Mouse (Mus musculus) heart, embryonic 14.5 days (tissue): ENCODE data around the gene Snu13. TPM values are rescaled to one million over a fixed set of nuclear protein-coding genes. Genes with fewer than 3 reads are reported as not detected.
A peak's percentile ranks its signal among the peaks of the same experiment; 100 is the strongest.

ENCODE experiments used
- ATAC-seq: fragments of 200-750 bp; cut with Nextera tagmentation; 2 replicates; pipeline ENCODE4 v1.8.0; 2017; ENCODE audit warnings: low read depth, moderate TSS enrichment; ENCODE audit not compliant: insufficient number of reproducible peaks, insufficient read depth, low FRiP score
- H3K27ac ChIP-seq, 2 experiments: fragments of 200-500 bp in 1 of 2; fragments of 300-500 bp in 1 of 2; sonication (generic) in 1 of 2; replicated peaks in 1 of 2; 2 replicates each; pipeline ENCODE4 v1.5.1; 2012 to 2014; ENCODE audit warnings: low read depth in 2 of 2, low read length in 2 of 2, control low read depth in 1 of 2, mild to moderate bottlenecking in 1 of 2, mixed read lengths in 1 of 2; ENCODE audit not compliant: control insufficient read depth in 1 of 2, insufficient read depth in 1 of 2
- H3K27me3 ChIP-seq: fragments of 300-500 bp; sonication (generic); 2 replicates; pipeline ENCODE4 v1.6.1; 2014; ENCODE audit warnings: mild to moderate bottlenecking, low read length, control low read depth; ENCODE audit not compliant: control insufficient read depth, insufficient read depth
- H3K36me3 ChIP-seq: fragments of 300-500 bp; sonication (generic); 2 replicates; pipeline ENCODE4 v1.6.1; 2014; ENCODE audit warnings: mild to moderate bottlenecking, control low read depth, low read length, mixed read lengths; ENCODE audit not compliant: control insufficient read depth, insufficient read depth
- H3K4me1 ChIP-seq, 2 experiments: fragments of 200-500 bp in 1 of 2; fragments of 300-500 bp in 1 of 2; sonication (generic) in 1 of 2; 2 replicates each; pipeline ENCODE4 v1.6.1; 2012 to 2014; ENCODE audit warnings: low read length in 2 of 2, control low read depth in 1 of 2, mixed read lengths in 1 of 2; ENCODE audit not compliant: control insufficient read depth in 2 of 2, insufficient read depth in 2 of 2
- H3K4me2 ChIP-seq: fragments of 300-500 bp; sonication (generic); 2 replicates; pipeline ENCODE4 v1.6.1; 2014; ENCODE audit warnings: mild to moderate bottlenecking, low read length
- H3K4me3 ChIP-seq, 2 experiments: fragments of 200-500 bp in 1 of 2; fragments of 300-500 bp in 1 of 2; sonication (generic) in 1 of 2; 2 replicates each; pipeline ENCODE4 v1.5.1; 2012 to 2014; ENCODE audit warnings: low read length in 2 of 2, mild to moderate bottlenecking in 2 of 2, control low read depth in 1 of 2, low read depth in 1 of 2, moderate library complexity in 1 of 2; ENCODE audit not compliant: control insufficient read depth in 1 of 2, insufficient read depth in 1 of 2
- H3K9ac ChIP-seq: fragments of 300-500 bp; sonication (generic); 2 replicates; pipeline ENCODE4 v1.6.1; 2014; ENCODE audit warnings: mild to moderate bottlenecking, low read length
- H3K9me3 ChIP-seq: fragments of 300-500 bp; sonication (generic); 2 replicates; pipeline ENCODE4 v1.6.1; 2016; ENCODE audit warnings: low read length, control low read depth; ENCODE audit not compliant: control insufficient read depth
- WGBS: fragments of 180-500 bp; shearing (Covaris S2); extraction: QIAGEN DNeasy Blood & Tissue Kit; methylation state at CpG from one replicate; pipeline ENCODE4 v1.1.7; 2014; 5-methylcytosine and 5-hydroxymethylcytosine counted together
- polyA plus RNA-seq: library from polyadenylated mRNA; unstranded; fragments of >200 nt; fragmentation: Nextera tagmentation; extraction: Ambion mirVana; gene quantifications from 2 replicates; pipeline ENCODE4 v1.2.1, GENCODE M21; 2014

Snu13 gene
- polyA plus RNA-seq, 1 experiment from 2014 or later, result 178 TPM

GRCm38 (mm10) chr15:82015392-82016100, 31.9 kb downstream of the Snu13 start:
- Histone ChIP-seq H3K36me3 (peaks cover 15% of the 10 kb centered on the region; the same call in 1 of the 2 replicates), H3K27ac (peak overlapping the region; percentile 19 to 88; a peak in 3 of 4 replicates), H3K4me3 (peak overlapping the region; percentile 67 to 87), H3K9me3 (no peaks in the 10 kb centered on the region), H3K9ac (peak overlapping the region; percentile 90), H3K27me3 (no peaks in the 10 kb centered on the region), H3K4me1 (peaks cover 4 to 19% of the 10 kb centered on the region in 2 experiments), H3K4me2 (peak overlapping the region; percentile 91)
- WGBS, result under 1% methylated on average over 39 of the region's 39 CpGs
- ATAC-seq, result no peak; the same call in 1 of the 2 replicates

DNA sequence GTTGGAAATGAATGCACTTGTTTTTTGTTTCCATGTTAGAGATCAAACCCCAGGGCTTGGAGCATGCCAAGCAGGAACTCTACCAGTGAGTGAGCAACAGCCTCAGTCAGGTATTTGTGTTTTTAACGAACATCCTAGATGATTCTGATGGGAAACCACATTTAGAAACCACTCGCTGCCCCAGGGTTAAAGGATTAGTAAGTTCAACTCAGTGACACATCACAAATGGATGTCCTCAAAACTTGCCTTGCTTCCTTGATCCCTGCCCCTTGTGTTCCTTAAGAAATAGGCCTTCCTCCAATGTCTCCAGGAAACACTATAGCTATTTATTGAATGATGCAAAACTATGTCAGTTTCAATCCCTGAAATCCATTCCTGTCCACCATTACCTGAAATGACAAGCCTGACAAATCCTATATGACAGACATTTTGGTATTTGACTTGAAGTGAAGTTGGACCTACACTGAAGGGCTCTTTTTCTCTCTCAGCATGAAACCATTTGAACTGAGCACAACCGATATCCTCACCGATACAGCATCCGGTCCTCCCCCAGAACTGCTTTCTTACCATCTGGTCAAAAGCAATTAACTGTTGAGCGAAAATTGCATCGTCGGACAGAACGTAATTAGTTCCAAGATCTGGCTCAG, 32.5 kb downstream of the Snu13 start:
- peak overlapping the region; percentile 90 for H3K9ac ChIP-seq
- H3K27ac ChIP-seq, result peak overlapping the region in 1 of 2 experiments; percentile 88; a peak in 1 of 4 replicates
- H3K4me1 ChIP-seq, result peaks cover 4 to 19% of the 10 kb centered on the region in 2 experiments
- WGBS, result 23% methylated on average over 9 of the region's 9 CpGs
- peaks cover 12% of the 10 kb centered on the region; the same call in 1 of the 2 replicates for H3K36me3 ChIP-seq
- H3K27me3 ChIP-seq, result no peaks in the 10 kb centered on the region
- H3K4me2 ChIP-seq, result peak overlapping the region; percentile 91
- peak overlapping the region; percentile 67 to 87 for H3K4me3 ChIP-seq
- no peak for ATAC-seq
- no peaks in the 10 kb centered on the region for H3K9me3 ChIP-seq

- Histone ChIP-seq H3K4me2 (no peak overlapping the region), H3K9ac (no peak overlapping the region), H3K4me3 (no peak overlapping the region), H3K27me3 (no peaks in the 10 kb centered on the region), H3K27ac (no peak overlapping the region), H3K36me3 (no peaks in the 10 kb centered on the region), H3K9me3 (no peaks in the 10 kb centered on the region), H3K4me1 (peaks cover 2 to 12% of the 10 kb centered on the region in 2 experiments; a peak in 3 of 4 replicates)
- 70% methylated on average over 6 of the region's 6 CpGs for whole genome bisulfite sequencing
- ATAC-seq, result no peak
Observed at GRCm38 (mm10) chr15:82011947-82012346, 35.5 kb downstream of the Snu13 start.

DNA sequence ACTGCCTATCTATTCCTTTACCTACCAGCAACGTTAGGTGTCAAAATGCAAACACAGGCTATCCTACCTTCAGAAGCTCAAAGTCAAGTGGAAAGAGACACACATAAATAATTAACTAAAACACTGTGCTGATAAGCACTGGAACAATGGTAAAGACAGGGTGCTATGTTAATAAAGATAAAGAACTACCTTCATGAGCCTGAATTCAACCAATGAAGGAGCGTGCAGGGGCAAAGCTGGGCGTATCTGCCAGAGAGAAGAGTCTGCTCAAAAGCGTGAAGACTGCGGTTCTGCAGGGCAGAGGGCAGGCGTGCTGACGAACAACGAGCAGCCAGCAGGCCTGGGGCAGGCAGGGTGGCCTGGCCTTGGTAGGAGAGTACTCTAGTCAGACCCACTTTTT, 43.1 kb downstream of the Snu13 start:
- 90% methylated on average over 8 of the region's 8 CpGs for WGBS
- ATAC-seq, result no peak

DNA sequence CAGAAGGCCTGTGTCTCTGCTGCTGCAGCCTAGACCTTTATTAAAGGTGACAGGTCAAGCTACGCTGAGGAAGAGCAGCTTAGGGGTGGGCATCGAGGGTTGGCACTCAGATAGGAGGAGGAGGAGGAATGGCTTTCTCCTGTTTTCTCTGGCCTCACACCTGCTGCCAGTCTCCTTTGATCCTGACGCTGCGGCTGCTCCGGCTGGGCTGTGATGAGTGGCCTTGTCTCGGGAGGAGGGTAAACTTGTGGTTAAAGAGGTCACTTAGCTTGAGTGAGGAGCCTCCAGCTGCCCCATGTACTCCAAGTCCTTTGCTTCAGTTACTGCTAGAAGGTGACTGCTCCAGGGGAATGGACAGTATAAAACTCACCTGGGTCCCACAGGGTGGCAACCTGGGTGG, 53.4 kb downstream of the Snu13 start:
- H3K4me3 ChIP-seq, result no peak overlapping the region
- ATAC-seq, result no peak
- 65% methylated on average over 6 of the region's 6 CpGs for WGBS
- no peaks in the 10 kb centered on the region for H3K27me3 ChIP-seq
- H3K9me3 ChIP-seq, result no peaks in the 10 kb centered on the region
- no peak overlapping the region for H3K27ac ChIP-seq
- H3K4me1 ChIP-seq, result peaks cover 10 to 15% of the 10 kb centered on the region in 2 experiments
- H3K9ac ChIP-seq, result no peak overlapping the region
- no peak overlapping the region for H3K4me2 ChIP-seq
- peaks cover 59% of the 10 kb centered on the region for H3K36me3 ChIP-seq

More for the DNA sequence above, 43.1 kb downstream of the Snu13 start:
- Histone ChIP-seq H3K27me3 (no peaks in the 10 kb centered on the region), H3K9ac (no peak overlapping the region), H3K9me3 (no peaks in the 10 kb centered on the region), H3K4me3 (no peak overlapping the region), H3K36me3 (peaks cover 21% of the 10 kb centered on the region), H3K27ac (no peak overlapping the region), H3K4me1 (no peaks in the 10 kb centered on the region), H3K4me2 (no peak overlapping the region)

- no peak overlapping the region for H3K9ac ChIP-seq
- WGBS, result 14% methylated on average over 7 of the region's 7 CpGs
- no peak overlapping the region for H3K4me3 ChIP-seq
- no peak overlapping the region for H3K4me2 ChIP-seq
- H3K9me3 ChIP-seq, result no peaks in the 10 kb centered on the region
- H3K36me3 ChIP-seq, result peaks cover 30% of the 10 kb centered on the region
- H3K4me1 ChIP-seq, result peaks cover 10 to 15% of the 10 kb centered on the region in 2 experiments
- no peak overlapping the region; a peak in 1 of 4 replicates for H3K27ac ChIP-seq
- no peaks in the 10 kb centered on the region for H3K27me3 ChIP-seq
- no peak for ATAC-seq
Observed at GRCm38 (mm10) chr15:81990549-81990948, 56.8 kb downstream of the Snu13 start.
